Mouse (Mus musculus): ENCODE results near the gene Cmss1.

GRCm38 (mm10) chr16:57281417-57281816, 325.2 kb downstream of the Cmss1 start:
- no peak for TF ChIP-seq CTCF (IDR thresholded peaks at IDR 0.05; ENCODE audit: low read depth, low read length)
- TF ChIP-seq POLR2A (IDR thresholded peaks at IDR 0.05; ENCODE audit: insufficient read depth, low read length): no peak

Data from ES-Bruce4 (cell line).